Mouse (Mus musculus) kidney, adult 8-10 months (tissue): ENCODE measurements around the gene Olr1.

Experiments used
- DNase-seq, 2 experiments: peaks; one replicate each; pipeline ENCODE4 v3.0.0; 2022

The Olr1 gene

GRCm38 (mm10) chr6:129507024-129507423, at the start of gene Olr1:
Gene Olr1, minus strand, starts transcription at chr6:129507165.
- DNase-seq = no peak

- DNase-seq = no peak
These were observed 41.0 kb upstream of the Olr1 start for GRCm38 (mm10) chr6:129548009-129548408.

- no peak for DNase-seq
These were observed 40.3 kb upstream of the Olr1 start for GRCm38 (mm10) chr6:129547277-129547676.

- DNase-seq = peak; percentile 74 to 86
These were observed 37.0 kb upstream of the Olr1 start for GRCm38 (mm10) chr6:129543709-129544606.

- DNase-seq = peak in 1 of 2 experiments; percentile 41
These were observed 35.6 kb upstream of the Olr1 start for GRCm38 (mm10) chr6:129542540-129542939.

- no peak for DNase-seq
These were observed 35.0 kb upstream of the Olr1 start for GRCm38 (mm10) chr6:129541931-129542330.

GRCm38 (mm10) chr6:129538555-129538954, 31.6 kb upstream of the Olr1 start:
- no peak for DNase-seq

GRCm38 (mm10) chr6:129535723-129536122, 28.8 kb upstream of the Olr1 start:
- DNase-seq = no peak

GRCm38 (mm10) chr6:129534627-129535190, 27.7 kb upstream of the Olr1 start:
- peak; percentile 68 to 75 for DNase-seq

- no peak for DNase-seq
These were observed 27.1 kb upstream of the Olr1 start for GRCm38 (mm10) chr6:129534057-129534456.

GRCm38 (mm10) chr6:129532942-129533860, 26.2 kb upstream of the Olr1 start, which contains the start of gene Gabarapl1:
Gene Gabarapl1, plus strand, starts transcription at chr6:129533160.
- peak; percentile 92 to 93 for DNase-seq

GRCm38 (mm10) chr6:129532556-129532941, 25.6 kb upstream of the Olr1 start:
- peak; percentile 97 for DNase-seq

GRCm38 (mm10) chr6:129530261-129530660, 23.3 kb upstream of the Olr1 start:
- peak; percentile 64 to 88 for DNase-seq

GRCm38 (mm10) chr6:129529605-129530004, 22.6 kb upstream of the Olr1 start:
- no peak for DNase-seq

- DNase-seq = no peak
These were observed 20.5 kb upstream of the Olr1 start for GRCm38 (mm10) chr6:129527416-129527815.

- peak in 1 of 2 experiments; percentile 56 for DNase-seq
These were observed 19.1 kb upstream of the Olr1 start for GRCm38 (mm10) chr6:129526069-129526468.

- DNase-seq = peak; percentile 55 to 65
These were observed 10.9 kb upstream of the Olr1 start for GRCm38 (mm10) chr6:129517752-129518408.

- DNase-seq = no peak
These were observed 9.4 kb upstream of the Olr1 start for GRCm38 (mm10) chr6:129516388-129516787.

GRCm38 (mm10) chr6:129515068-129515467, 8.1 kb upstream of the Olr1 start:
- no peak for DNase-seq

GRCm38 (mm10) chr6:129514376-129514775, 7.4 kb upstream of the Olr1 start:
- DNase-seq = no peak

- DNase-seq = no peak
These were observed 6.4 kb upstream of the Olr1 start for GRCm38 (mm10) chr6:129513409-129513808.

- DNase-seq = no peak
These were observed 5.9 kb upstream of the Olr1 start for GRCm38 (mm10) chr6:129512868-129513267.
